Mouse (Mus musculus) heart, adult 8-10 months (tissue): ENCODE measurements around the gene Rnf41. TPM values are rescaled to one million over a fixed set of nuclear protein-coding genes. Genes with fewer than 3 reads are reported as not detected.

Source experiments
- DNase-seq: peaks from one replicate; pipeline ENCODE4 v3.0.0; 2022; ENCODE audit warnings: low spot score
- microRNA-seq: library from miRNA; unstranded; fragments of <30 nt; microRNA quantifications from one replicate; pipeline ENCODE4 v1.2.0, GENCODE M21; 2022
- total RNA-seq, 4 experiments: library from RNA; stranded (reverse); gene quantifications; 2 replicates each; pipeline ENCODE4 v1.2.4; 2022

The Rnf41 gene
- total RNA-seq, 4 experiments from 2014 or later, result 16.2 to 17.6 (median 16.7) TPM

DNA sequence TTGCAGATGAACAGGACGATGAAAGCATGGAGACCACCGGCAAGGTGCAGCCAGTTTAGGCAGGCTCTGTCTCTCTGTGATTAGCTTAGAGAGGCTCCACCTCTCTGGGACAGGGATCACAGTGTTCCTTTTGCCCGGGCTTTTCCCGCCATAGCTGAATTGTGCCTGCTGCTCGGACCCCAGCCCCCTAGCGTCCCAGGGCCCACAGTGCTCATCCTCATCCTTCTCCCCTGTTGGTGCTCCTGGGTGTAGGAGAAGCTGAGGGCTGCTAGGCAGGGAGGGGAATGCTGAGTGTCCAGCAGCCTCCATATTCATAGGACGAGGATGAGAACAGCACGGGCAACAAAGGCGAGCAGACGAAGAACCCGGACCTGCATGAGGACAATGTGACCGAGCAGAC is 62.9 kb downstream of the Rnf41 start:
- no peak for DNase-seq

DNA sequence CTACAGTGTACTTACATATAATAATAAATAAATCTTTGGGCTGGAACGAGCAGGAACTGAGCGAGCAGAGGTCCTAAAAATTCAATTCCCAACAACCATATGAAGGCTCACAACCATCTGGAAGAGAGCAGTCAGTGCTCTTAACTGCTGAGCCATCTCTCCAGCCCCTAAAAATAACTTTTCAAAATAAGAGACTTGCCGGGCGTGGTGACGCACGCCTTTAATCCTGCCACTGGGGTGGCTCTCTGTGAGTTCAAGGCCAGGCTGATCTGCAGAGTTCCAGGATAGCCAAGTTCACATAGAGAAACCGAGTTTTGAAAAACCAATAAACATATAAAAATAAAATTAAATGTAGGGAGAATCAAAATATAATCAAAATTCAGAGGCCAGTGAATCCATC is 74.9 kb downstream of the Rnf41 start:
- DNase-seq, result no peak

DNA sequence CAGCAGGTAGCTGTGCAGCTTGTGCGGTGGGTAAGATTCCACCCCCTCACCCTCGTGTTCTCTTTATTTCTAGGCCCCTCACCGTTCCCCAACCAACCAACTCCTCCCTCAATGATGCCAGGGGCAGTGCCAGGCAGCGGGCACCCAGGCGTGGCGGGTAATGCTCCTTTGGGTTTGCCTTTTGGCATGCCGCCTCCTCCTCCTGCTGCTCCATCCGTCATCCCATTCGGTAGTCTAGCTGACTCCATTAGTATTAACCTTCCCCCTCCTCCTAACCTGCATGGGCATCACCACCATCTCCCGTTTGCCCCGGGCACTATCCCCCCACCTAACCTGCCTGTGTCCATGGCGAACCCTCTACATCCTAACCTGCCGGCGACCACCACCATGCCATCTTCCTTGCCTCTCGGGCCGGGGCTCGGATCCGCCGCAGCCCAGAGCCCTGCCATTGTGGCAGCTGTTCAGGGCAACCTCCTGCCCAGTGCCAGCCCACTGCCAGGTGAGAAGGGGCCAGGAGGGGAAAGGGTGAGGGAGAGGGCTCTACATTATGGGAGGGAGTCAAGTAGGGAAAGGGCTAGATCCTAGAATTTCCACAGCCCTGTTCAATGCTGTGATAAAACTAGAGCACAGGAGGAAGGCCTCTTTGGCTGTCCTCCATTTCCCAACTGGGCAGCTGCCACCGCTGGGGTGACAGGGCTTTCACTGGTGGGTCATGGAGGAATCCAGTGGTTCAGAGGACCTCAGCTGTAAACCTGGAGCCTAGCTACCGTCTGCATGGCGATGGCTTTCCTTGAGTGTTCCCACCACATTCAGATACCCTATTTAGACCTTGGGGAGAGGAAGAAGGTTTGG is 76.6 kb downstream of the Rnf41 start:
- DNase-seq, result no peak

DNA sequence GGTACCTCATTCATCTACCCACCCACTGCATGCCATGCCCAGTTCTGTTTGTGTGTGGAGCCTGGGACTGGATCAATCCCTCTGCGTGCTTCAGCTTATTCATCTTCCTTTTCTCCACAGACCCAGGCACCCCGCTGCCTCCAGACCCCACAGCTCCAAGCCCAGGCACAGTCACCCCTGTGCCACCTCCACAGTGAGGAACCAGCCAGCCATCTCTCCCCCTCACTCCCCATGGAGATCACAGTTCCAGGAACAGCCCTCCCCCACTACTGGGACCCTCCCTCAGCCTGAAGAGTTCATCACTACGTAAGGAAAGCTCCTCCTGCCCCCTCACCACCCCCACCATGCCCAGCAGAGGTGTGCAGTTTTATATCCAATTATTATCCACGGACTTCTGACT is 77.3 kb downstream of the Rnf41 start:
- no peak for DNase-seq

DNA sequence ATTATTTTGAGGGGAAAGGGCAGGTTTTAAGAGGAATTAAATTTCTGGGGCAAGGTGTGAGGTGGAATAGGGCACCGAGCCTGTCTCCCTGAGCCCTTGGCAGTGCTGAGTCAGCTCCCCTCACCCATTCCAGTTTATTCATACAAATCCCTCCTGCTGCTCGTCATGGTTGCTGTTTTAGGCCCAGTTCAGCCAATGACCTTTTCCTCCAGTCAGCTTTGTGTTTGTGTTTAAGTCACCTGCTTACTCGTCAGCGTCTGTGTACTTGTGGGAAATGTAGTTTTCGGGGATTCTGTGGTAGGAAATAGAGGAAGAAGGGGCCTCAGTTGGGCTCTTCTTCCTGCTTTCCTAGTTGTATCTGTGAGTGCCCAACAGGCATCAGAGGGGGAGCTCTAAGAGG is 77.9 kb downstream of the Rnf41 start:
- DNase-seq, result no peak

DNA sequence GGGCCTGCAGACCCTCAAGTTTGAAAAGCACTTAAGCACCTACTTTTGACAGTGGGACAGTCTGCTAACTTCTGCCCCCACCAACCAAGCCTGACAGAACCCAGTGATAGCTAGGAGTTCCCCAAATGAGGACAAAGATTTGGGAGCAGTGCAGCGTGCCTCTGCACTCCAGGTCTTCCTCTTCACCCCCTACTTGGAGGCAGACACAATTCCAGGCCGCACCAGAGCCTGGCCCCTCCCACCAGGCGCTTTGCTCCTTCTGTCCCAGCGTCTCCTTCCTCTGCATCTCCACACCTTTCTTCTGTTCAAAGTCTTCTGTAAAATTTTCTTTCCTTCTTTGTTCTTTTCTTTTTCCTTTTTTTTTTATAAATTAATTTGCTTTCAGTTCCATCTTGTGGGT is 78.3 kb downstream of the Rnf41 start:
- no peak for DNase-seq

DNA sequence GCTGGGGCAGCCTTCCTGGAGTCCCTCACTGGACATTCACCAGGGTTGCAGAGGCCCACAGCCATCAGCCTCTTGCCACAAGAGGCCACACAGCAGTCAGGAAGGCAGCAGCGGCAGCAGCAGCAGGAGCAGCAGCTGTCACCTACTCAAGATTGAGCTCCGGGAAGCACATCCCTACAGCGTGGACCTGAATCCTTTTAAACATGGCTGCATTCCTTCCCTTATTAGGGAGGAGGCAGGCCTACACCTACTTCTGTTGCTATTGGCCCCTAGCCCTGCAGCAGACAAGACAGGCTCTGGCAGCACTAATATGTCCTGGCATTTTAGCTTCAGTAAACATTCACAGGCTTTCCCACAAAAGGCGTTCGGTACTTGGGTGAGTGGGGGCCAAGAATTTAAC is 78.8 kb downstream of the Rnf41 start:
- DNase-seq, result no peak

DNA sequence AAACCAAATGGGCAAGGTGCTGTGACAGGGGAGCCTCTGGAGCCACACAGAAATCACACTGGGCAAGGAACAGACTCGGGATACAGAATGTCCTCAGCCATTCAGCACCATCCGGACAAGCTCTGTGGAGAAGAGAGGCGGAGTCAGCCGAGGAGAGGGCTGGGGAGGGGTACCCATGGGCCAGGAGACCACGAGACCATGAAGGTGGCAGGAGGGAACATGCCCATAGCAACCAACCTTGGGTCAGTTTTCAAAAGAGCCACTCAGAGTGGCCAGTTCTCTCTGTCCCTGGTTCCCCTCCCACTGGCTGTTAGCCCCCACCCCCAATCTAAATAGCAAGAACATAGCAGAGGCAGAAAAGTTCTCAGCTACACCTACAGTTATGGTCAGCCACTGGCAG is 79.5 kb downstream of the Rnf41 start:
- DNase-seq, result no peak

Small RNA genes lying within 50 kb of the gene (microRNA-seq; reads per million reads assigned to microRNA genes)
- gene Gm25361, result not detected
- not detected for gene Gm26308
- gene Mir6914, result 1.4 reads per million
- not detected for gene Mir6915
- gene Mir8105, result not detected

Other genes with a start within 250 kb of the Rnf41 start
- 100 to 1,000 TPM in 3 of 4 experiments, 10 to 100 TPM in 1; 90.8 to 107 (median 104) TPM for gene Rbms2, start 231.4 kb upstream of the Rnf41 start, total RNA-seq
- under 1 TPM; 0.38 to 0.60 (median 0.47) TPM for gene Gls2, start 217.2 kb upstream of the Rnf41 start, total RNA-seq
- 10 to 100 TPM; 35.8 to 38.4 (median 37.6) TPM for gene Spryd4, start 199.8 kb upstream of the Rnf41 start, total RNA-seq
- not detected for gene Mip, start 185.8 kb upstream of the Rnf41 start, total RNA-seq
- 1 to 10 TPM; 6.0 to 8.5 (median 7.7) TPM for gene Timeless, start 179.6 kb upstream of the Rnf41 start, total RNA-seq
- gene Apon, start 157.6 kb upstream of the Rnf41 start, total RNA-seq, result not detected
- not detected for gene Apof, start 143.0 kb upstream of the Rnf41 start, total RNA-seq
- 1 to 10 TPM; 7.1 to 9.5 (median 8.6) TPM for gene Stat2, start 141.1 kb upstream of the Rnf41 start, total RNA-seq
- gene Il23a, start 112.9 kb upstream of the Rnf41 start, total RNA-seq, result under 1 TPM in 1 of 4 experiments, not detected in 3; 0.38 TPM
- 1 to 10 TPM; 6.1 to 7.1 (median 6.5) TPM for gene Pan2, start 108.3 kb upstream of the Rnf41 start, total RNA-seq
- 10 to 100 TPM; 54.6 to 73.4 (median 61.2) TPM for gene Cnpy2, start 89.2 kb upstream of the Rnf41 start, total RNA-seq
- gene Cs, start 73.9 kb upstream of the Rnf41 start, total RNA-seq, result 1,000 to 10,000 TPM in 3 of 4 experiments, 100 to 1,000 TPM in 1; 991 to 1,066 (median 1,045) TPM
- 100 to 1,000 TPM; 365 to 443 (median 423) TPM for gene Coq10a, start 42.7 kb upstream of the Rnf41 start, total RNA-seq
- 10 to 100 TPM; 39.8 to 45.9 (median 44.0) TPM for gene Ankrd52, start 34.5 kb upstream of the Rnf41 start, total RNA-seq
- not detected for gene Slc39a5, start 10.4 kb upstream of the Rnf41 start, total RNA-seq
- gene Nabp2, start 165 bp upstream of the Rnf41 start, total RNA-seq, result 10 to 100 TPM; 44.8 to 50.8 (median 45.2) TPM
- gene Smarcc2, start 47.6 kb downstream of the Rnf41 start, total RNA-seq, result 10 to 100 TPM; 76.2 to 83.2 (median 79.1) TPM
- 100 to 1,000 TPM; 202 to 251 (median 236) TPM for gene Myl6, start 82.5 kb downstream of the Rnf41 start, total RNA-seq
- 1 to 10 TPM; 3.2 to 4.1 (median 3.4) TPM for gene Myl6b, start 87.0 kb downstream of the Rnf41 start, total RNA-seq
- 10 to 100 TPM; 16.5 to 17.5 (median 17.1) TPM for gene Esyt1, start 114.2 kb downstream of the Rnf41 start, total RNA-seq
- 1 to 10 TPM; 5.7 to 9.9 (median 6.8) TPM for gene Zc3h10, start 136.1 kb downstream of the Rnf41 start, total RNA-seq
- gene Rpl41, start 137.6 kb downstream of the Rnf41 start, total RNA-seq, result 1,000 to 10,000 TPM; 1,313 to 1,574 (median 1,476) TPM
- gene Pa2g4, start 154.3 kb downstream of the Rnf41 start, total RNA-seq, result 10 to 100 TPM; 35.0 to 47.9 (median 39.4) TPM
- 1 to 10 TPM; 6.9 to 8.5 (median 7.9) TPM for gene Erbb3, start 178.0 kb downstream of the Rnf41 start, total RNA-seq
- 100 to 1,000 TPM; 142 to 284 (median 234) TPM for gene Rps26, start 215.1 kb downstream of the Rnf41 start, total RNA-seq
- gene Ikzf4, start 234.3 kb downstream of the Rnf41 start, total RNA-seq, result 1 to 10 TPM in 1 of 4 experiments, under 1 TPM in 3; 0.49 to 2.3 (median 0.55) TPM